ENCODE assay signal across 8 mouse cellular contexts in the genomic region with DNA sequence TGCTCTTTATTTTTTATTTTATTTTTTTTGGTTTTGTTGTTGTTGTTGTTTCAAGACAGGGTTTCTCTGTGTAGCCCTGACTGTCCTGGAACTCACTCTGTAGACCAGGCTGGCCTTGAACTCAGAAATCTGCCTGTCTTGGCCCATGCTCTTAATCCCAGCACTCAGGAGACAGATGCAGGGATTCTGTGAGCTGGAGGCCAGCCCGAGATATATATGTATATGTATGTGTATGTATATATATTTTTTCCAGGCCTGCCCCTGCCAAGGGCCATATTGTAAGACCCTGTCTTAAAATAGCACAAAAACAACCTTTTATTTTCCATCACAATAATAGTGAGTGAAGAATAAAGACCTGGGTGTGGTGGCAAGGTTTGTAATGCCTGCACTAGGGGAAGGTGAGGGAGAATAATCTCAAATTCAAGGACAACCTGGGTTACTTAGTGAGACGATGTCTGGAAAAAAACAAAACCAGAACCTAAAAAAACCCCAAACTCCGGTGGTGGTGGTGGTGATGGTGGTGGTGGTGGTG. TPM values are rescaled to one million over a fixed set of nuclear protein-coding genes. Genes with fewer than 3 reads are reported as not detected.
A peak's percentile ranks its signal among the peaks of the same experiment; 100 is the strongest.
DNase-seq lines count a peak whose midpoint lies in the region; ATAC-seq and TF ChIP-seq lines count a peak whose summit lies in the region.

No protein-coding gene starts in this region.

- no peak for DNase-seq in heart, postnatal 10 days
- peak; percentile 90 for DNase-seq in MEL (ENCODE audit: low read depth, low spot score)
- DNase-seq in midbrain, embryonic 10.5 days (ENCODE audit: low spot score) = no peak
- no peak for DNase-seq in left cerebral cortex, postnatal 10 days (ENCODE audit: extremely low spot score in 1 of 2, low spot score in 2 of 2)
- no peak for DNase-seq in gastrocnemius, postnatal 36 days
- no peak for DNase-seq in gastrocnemius, postnatal 25 days

- no peak overlapping the region for H3K27ac ChIP-seq in heart, embryonic 16.5 days (ENCODE audit: low read length)
- peak overlapping the region; percentile 61 for H3K27ac ChIP-seq in MEL (ENCODE audit: control insufficient read depth, low read depth, low read length)
- H3K27ac ChIP-seq in forebrain, embryonic 16.5 days (ENCODE audit: low read length) = no peak overlapping the region
- no peak overlapping the region for H3K27ac ChIP-seq in midbrain, embryonic 10.5 days (replicated peaks)

- TF ChIP-seq EP300 in MEL (IDR thresholded peaks at IDR 0.05; ENCODE audit: low read depth in 1 of 2, low read length in 2 of 2) = no peak

- H3K36me3 ChIP-seq in heart, embryonic 16.5 days (ENCODE audit: control insufficient read depth, insufficient read depth) = no peaks in the 10 kb centered on the region
- H3K36me3 ChIP-seq in MEL (ENCODE audit: control insufficient read depth in 1 of 2, insufficient read depth in 2 of 2, low read length in 2 of 2) = peaks cover 0 to 5% of the 10 kb centered on the region in 2 experiments; a peak in 1 of 4 replicates
- H3K36me3 ChIP-seq in forebrain, embryonic 16.5 days (ENCODE audit: control insufficient read depth, insufficient read depth) = no peaks in the 10 kb centered on the region
- no peaks in the 10 kb centered on the region for H3K36me3 ChIP-seq in midbrain, embryonic 10.5 days

- TF ChIP-seq RAD21 in MEL (IDR thresholded peaks at IDR 0.05; ENCODE audit: low read depth, low read length) = no peak

- TF ChIP-seq POLR2A in MEL (IDR thresholded peaks at IDR 0.05; ENCODE audit: control insufficient read depth in 1 of 2, insufficient read depth in 1 of 2, low read depth in 1 of 2, low read length in 2 of 2, poor library complexity in 1 of 2) = no peak

- H3K27me3 ChIP-seq in heart, embryonic 16.5 days (ENCODE audit: control insufficient read depth, insufficient read depth, low read length) = no peaks in the 10 kb centered on the region
- no peaks in the 10 kb centered on the region for H3K27me3 ChIP-seq in MEL (ENCODE audit: control insufficient read depth in 1 of 2, insufficient read depth in 2 of 2, low read length in 2 of 2)
- no peaks in the 10 kb centered on the region for H3K27me3 ChIP-seq in forebrain, embryonic 16.5 days (replicated peaks; ENCODE audit: control insufficient read depth, insufficient read depth, low read length)
- H3K27me3 ChIP-seq in midbrain, embryonic 10.5 days (ENCODE audit: low read depth, poor library complexity, severe bottlenecking) = peaks cover 16% of the 10 kb centered on the region

- H3K4me3 ChIP-seq in heart, embryonic 16.5 days (ENCODE audit: low read length) = peak overlapping the region; percentile 44; the same call in 1 of the 2 replicates
- H3K4me3 ChIP-seq in MEL (ENCODE audit: control insufficient read depth in 1 of 2, insufficient read depth in 1 of 2, low read depth in 2 of 2, low read length in 2 of 2) = peak overlapping the region; percentile 49 to 50
- H3K4me3 ChIP-seq in forebrain, embryonic 16.5 days (replicated peaks; ENCODE audit: low read length) = no peak overlapping the region; the same call in 1 of the 2 replicates
- H3K4me3 ChIP-seq in midbrain, embryonic 10.5 days = peak overlapping the region; percentile 59

- H3K79me2 ChIP-seq in MEL (ENCODE audit: control insufficient read depth, insufficient read depth, low read length, poor library complexity) = peaks cover 3% of the 10 kb centered on the region; the same call in 1 of the 2 replicates

- no peak for ATAC-seq in heart, embryonic 16.5 days (replicated peaks; ENCODE audit: extremely low read depth, insufficient read depth, low FRiP score)
- ATAC-seq in forebrain, embryonic 16.5 days = no peak

- intact Hi-C loops in heart, postnatal 10 days (cut with DNase I) = no loop called here
- intact Hi-C loops in left cerebral cortex, postnatal 10 days (cut with DNase I) = no loop called here
- intact Hi-C loops in gastrocnemius, postnatal 36 days (cut with DNase I) = no loop called here

- H3K4me1 ChIP-seq in heart, embryonic 16.5 days (ENCODE audit: control insufficient read depth, insufficient read depth, low read length) = peaks cover 40% of the 10 kb centered on the region
- H3K4me1 ChIP-seq in MEL (ENCODE audit: control insufficient read depth in 1 of 2, insufficient read depth in 2 of 2, low read length in 2 of 2) = peaks cover 0 to 8% of the 10 kb centered on the region in 2 experiments; a peak in 2 of 4 replicates
- peaks cover 40% of the 10 kb centered on the region for H3K4me1 ChIP-seq in forebrain, embryonic 16.5 days (replicated peaks; ENCODE audit: control insufficient read depth, insufficient read depth, low read length)
- H3K4me1 ChIP-seq in midbrain, embryonic 10.5 days = peaks cover 56% of the 10 kb centered on the region

- H3K4me2 ChIP-seq in heart, embryonic 16.5 days (ENCODE audit: low read depth, low read length) = peak overlapping the region; percentile 76
- peak overlapping the region; percentile 65; the same call in 1 of the 2 replicates for H3K4me2 ChIP-seq in forebrain, embryonic 16.5 days (ENCODE audit: low read length)

- no peak overlapping the region for H3K9ac ChIP-seq in heart, embryonic 16.5 days (ENCODE audit: low read length)
- peak overlapping the region; percentile 63 for H3K9ac ChIP-seq in MEL (ENCODE audit: control insufficient read depth, low read depth, low read length, poor library complexity, severe bottlenecking)
- no peak overlapping the region for H3K9ac ChIP-seq in forebrain, embryonic 16.5 days (replicated peaks; ENCODE audit: low read depth, low read length)

- no peaks in the 10 kb centered on the region for H3K9me3 ChIP-seq in heart, embryonic 16.5 days (replicated peaks; ENCODE audit: control insufficient read depth, low read length)
- no peaks in the 10 kb centered on the region for H3K9me3 ChIP-seq in MEL (replicated peaks; ENCODE audit: insufficient read depth, low read length)
- H3K9me3 ChIP-seq in forebrain, embryonic 16.5 days (ENCODE audit: control insufficient read depth, low read length) = no peaks in the 10 kb centered on the region
- H3K9me3 ChIP-seq in midbrain, embryonic 10.5 days (replicated peaks) = no peaks in the 10 kb centered on the region

- no peak for TF ChIP-seq CTCF in MEL (IDR thresholded peaks at IDR 0.05 in 2 of 3, conservative IDR thresholded peaks at IDR 0.05 in 1 of 3; ENCODE audit: control insufficient read depth in 1 of 3, insufficient read depth in 1 of 3, low read depth in 2 of 3, low read length in 3 of 3, poor library complexity in 1 of 3, severe bottlenecking in 1 of 3)

- WGBS in heart, embryonic 16.5 days = 75% methylated on average over 3 of the region's 3 CpGs
- WGBS in forebrain, embryonic 16.5 days = 58% methylated on average over 3 of the region's 3 CpGs
- 49% methylated on average over 3 of the region's 3 CpGs for WGBS in midbrain, embryonic 10.5 days

RNA-seq across cellular contexts. Expression of gene Tmem107, which starts 5.1 kb away (rescaled TPM):
- 43.3 and 46.5 TPM in 2 replicates for polyA plus RNA-seq in heart, embryonic 16.5 days (2015; fragmentation: Nextera tagmentation; extraction: Ambion mirVana)
- total RNA-seq in heart, postnatal 10 days (2021) = 1 to 10 TPM; 5.8 to 7.8 TPM
- 44.8 and 47.0 TPM in 2 replicates for total RNA-seq in MEL (2012; rRNA removed)
- 10 to 100 TPM in 1 of 2 experiments, not detected in 1; 79.5 TPM for polyA plus RNA-seq in MEL (2012; ENCODE audit: insufficient read depth in 1 of 2, insufficient read length in 2 of 2, low read depth in 1 of 2, low replicate concordance in 2 of 2, missing spikeins in 1 of 2)
- 43.7 and 48.4 TPM in 2 replicates for polyA plus RNA-seq in forebrain, embryonic 16.5 days (2015; fragmentation: Nextera tagmentation; extraction: Ambion mirVana)
- polyA plus RNA-seq in midbrain, embryonic 10.5 days (2016; fragmentation: Nextera tagmentation; extraction: Ambion mirVana) = 63.4 and 64.8 TPM in 2 replicates
- total RNA-seq in left cerebral cortex, postnatal 10 days (2021) = 10 to 100 TPM; 12.0 to 12.1 TPM
- total RNA-seq in gastrocnemius, postnatal 36 days (2021) = 1 to 10 TPM; 3.4 TPM
- total RNA-seq in gastrocnemius, postnatal 25 days (2021) = 1 to 10 TPM; 3.9 to 4.1 TPM

RNA-seq across cellular contexts. Expression of gene Borcs6, which starts 5.9 kb away (rescaled TPM):
- polyA plus RNA-seq in heart, embryonic 16.5 days (2015; fragmentation: Nextera tagmentation; extraction: Ambion mirVana) = 11.2 and 12.0 TPM in 2 replicates
- total RNA-seq in heart, postnatal 10 days (2021) = 10 to 100 TPM; 16.7 to 19.4 TPM
- 9.2 and 10.2 TPM in 2 replicates for total RNA-seq in MEL (2012; rRNA removed)
- polyA plus RNA-seq in MEL (2012; ENCODE audit: insufficient read depth in 1 of 2, insufficient read length in 2 of 2, low read depth in 1 of 2, low replicate concordance in 2 of 2, missing spikeins in 1 of 2) = 1 to 10 TPM in 1 of 2 experiments, not detected in 1; 9.3 TPM
- 11.4 and 12.3 TPM in 2 replicates for polyA plus RNA-seq in forebrain, embryonic 16.5 days (2015; fragmentation: Nextera tagmentation; extraction: Ambion mirVana)
- 6.9 and 8.7 TPM in 2 replicates for polyA plus RNA-seq in midbrain, embryonic 10.5 days (2016; fragmentation: Nextera tagmentation; extraction: Ambion mirVana)
- total RNA-seq in left cerebral cortex, postnatal 10 days (2021) = 10 to 100 TPM; 21.9 to 25.5 TPM
- total RNA-seq in gastrocnemius, postnatal 36 days (2021) = 10 to 100 TPM; 17.4 to 18.8 TPM
- 10 to 100 TPM; 15.5 to 15.9 TPM for total RNA-seq in gastrocnemius, postnatal 25 days (2021)

RNA-seq across cellular contexts. Expression of gene Aurkb, which starts 20.0 kb away (rescaled TPM):
- polyA plus RNA-seq in heart, embryonic 16.5 days (2015; fragmentation: Nextera tagmentation; extraction: Ambion mirVana) = 85.7 and 95.3 TPM in 2 replicates
- total RNA-seq in heart, postnatal 10 days (2021) = 10 to 100 TPM; 11.6 to 15.4 TPM
- total RNA-seq in MEL (2012; rRNA removed) = 120 and 124 TPM in 2 replicates
- 100 to 1,000 TPM; 159 to 170 TPM for polyA plus RNA-seq in MEL (2012; ENCODE audit: insufficient read depth in 1 of 2, insufficient read length in 2 of 2, low read depth in 1 of 2, low replicate concordance in 2 of 2, missing spikeins in 1 of 2)
- polyA plus RNA-seq in forebrain, embryonic 16.5 days (2015; fragmentation: Nextera tagmentation; extraction: Ambion mirVana) = 56.7 and 68.2 TPM in 2 replicates
- 218 and 239 TPM in 2 replicates for polyA plus RNA-seq in midbrain, embryonic 10.5 days (2016; fragmentation: Nextera tagmentation; extraction: Ambion mirVana)
- 1 to 10 TPM; 3.0 to 3.1 TPM for total RNA-seq in left cerebral cortex, postnatal 10 days (2021)
- total RNA-seq in gastrocnemius, postnatal 36 days (2021) = 1 to 10 TPM in 1 of 2 experiments, under 1 TPM in 1; 0.51 to 1.1 TPM
- total RNA-seq in gastrocnemius, postnatal 25 days (2021) = under 1 TPM; 0.54 to 0.88 TPM

RNA-seq across cellular contexts. Expression of gene Vamp2, which starts 22.8 kb away (rescaled TPM):
- 84.1 and 91.1 TPM in 2 replicates for polyA plus RNA-seq in heart, embryonic 16.5 days (2015; fragmentation: Nextera tagmentation; extraction: Ambion mirVana)
- 10 to 100 TPM; 71.1 to 85.8 TPM for total RNA-seq in heart, postnatal 10 days (2021)
- total RNA-seq in MEL (2012; rRNA removed) = 3.3 and 4.2 TPM in 2 replicates
- 10 to 100 TPM in 1 of 2 experiments, not detected in 1; 28.9 TPM for polyA plus RNA-seq in MEL (2012; ENCODE audit: insufficient read depth in 1 of 2, insufficient read length in 2 of 2, low read depth in 1 of 2, low replicate concordance in 2 of 2, missing spikeins in 1 of 2)
- 217 and 259 TPM in 2 replicates for polyA plus RNA-seq in forebrain, embryonic 16.5 days (2015; fragmentation: Nextera tagmentation; extraction: Ambion mirVana)
- polyA plus RNA-seq in midbrain, embryonic 10.5 days (2016; fragmentation: Nextera tagmentation; extraction: Ambion mirVana) = 63.1 and 90.1 TPM in 2 replicates
- total RNA-seq in left cerebral cortex, postnatal 10 days (2021) = 1,000 to 10,000 TPM; 1,124 to 1,163 TPM
- 10 to 100 TPM; 26.7 to 38.1 TPM for total RNA-seq in gastrocnemius, postnatal 36 days (2021)
- 10 to 100 TPM; 34.9 to 35.2 TPM for total RNA-seq in gastrocnemius, postnatal 25 days (2021)

RNA-seq across cellular contexts. Expression of gene Per1, which starts 29.6 kb away (rescaled TPM):
- 19.6 and 21.9 TPM in 2 replicates for polyA plus RNA-seq in heart, embryonic 16.5 days (2015; fragmentation: Nextera tagmentation; extraction: Ambion mirVana)
- total RNA-seq in heart, postnatal 10 days (2021) = 100 to 1,000 TPM in 1 of 2 experiments, 10 to 100 TPM in 1; 61.4 to 101 TPM
- total RNA-seq in MEL (2012; rRNA removed) = 4.5 and 5.6 TPM in 2 replicates
- 10 to 100 TPM in 1 of 2 experiments, not detected in 1; 34.9 TPM for polyA plus RNA-seq in MEL (2012; ENCODE audit: insufficient read depth in 1 of 2, insufficient read length in 2 of 2, low read depth in 1 of 2, low replicate concordance in 2 of 2, missing spikeins in 1 of 2)
- 11.8 and 12.1 TPM in 2 replicates for polyA plus RNA-seq in forebrain, embryonic 16.5 days (2015; fragmentation: Nextera tagmentation; extraction: Ambion mirVana)
- 6.8 and 7.6 TPM in 2 replicates for polyA plus RNA-seq in midbrain, embryonic 10.5 days (2016; fragmentation: Nextera tagmentation; extraction: Ambion mirVana)
- 10 to 100 TPM; 71.2 to 83.9 TPM for total RNA-seq in left cerebral cortex, postnatal 10 days (2021)
- 10 to 100 TPM; 60.9 to 89.0 TPM for total RNA-seq in gastrocnemius, postnatal 36 days (2021)
- 10 to 100 TPM; 21.0 to 50.8 TPM for total RNA-seq in gastrocnemius, postnatal 25 days (2021)
